ENCODE assay signal across 8 mouse cellular contexts in genomic region chr14:27044967-27045361, GRCm38 (mm10). TPM values are rescaled to one million over a fixed set of nuclear protein-coding genes. Genes with fewer than 3 reads are reported as not detected.
DNase-seq lines count a peak whose midpoint lies in the region; ATAC-seq and TF ChIP-seq lines count a peak whose summit lies in the region.

No protein-coding gene starts in this region.

- H3K4me1 ChIP-seq in intestine, embryonic 15.5 days (replicated peaks), result peaks cover 21% of the 10 kb centered on the region
- H3K4me1 ChIP-seq in cerebellum, adult 2 months (ENCODE audit: control insufficient read depth, insufficient read depth, low read length), result no peaks in the 10 kb centered on the region

- TF ChIP-seq CTCF in cerebellum, adult 2 months (IDR thresholded peaks at IDR 0.05; ENCODE audit: borderline replicate concordance, insufficient read depth, low read depth, low read length), result no peak

- peak; percentile 25 for DNase-seq in retina, embryonic 14.5 days (ENCODE audit: low spot score)
- no peak for DNase-seq in retina, postnatal 1 day
- peak; percentile 84 for DNase-seq in lung, postnatal 36 days
- peak; percentile 19 for DNase-seq in thymus, postnatal 25 days
- DNase-seq in cerebellum, adult 2 months, result no peak
- DNase-seq in c-Kit-positive CD71-positive TER-119-positive erythroid progenitor cells, embryonic 14.5 days (ENCODE audit: low spot score), result no peak

- TF ChIP-seq POLR2A in cerebellum, adult 2 months (IDR thresholded peaks at IDR 0.05; ENCODE audit: borderline replicate concordance, insufficient read depth, low read length), result no peak

- H3K27me3 ChIP-seq in intestine, embryonic 15.5 days (replicated peaks), result no peaks in the 10 kb centered on the region
- H3K27me3 ChIP-seq in cerebellum, adult 2 months (ENCODE audit: control insufficient read depth, insufficient read depth, low read length), result no peaks in the 10 kb centered on the region; the same call in 1 of the 2 replicates

- 18% methylated on average over 2 of the region's 2 CpGs for WGBS in intestine, embryonic 15.5 days
- WGBS in cerebellum, adult 2 months, result 45% methylated on average over 2 of the region's 2 CpGs

- H3K9ac ChIP-seq in intestine, embryonic 15.5 days, result no peak overlapping the region

- no peak overlapping the region for H3K4me3 ChIP-seq in intestine, embryonic 15.5 days (replicated peaks)
- no peak overlapping the region for H3K4me3 ChIP-seq in cerebellum, adult 2 months (replicated peaks; ENCODE audit: insufficient read depth, low read depth, low read length)

- no peaks in the 10 kb centered on the region for H3K36me3 ChIP-seq in intestine, embryonic 15.5 days

- peak overlapping the region; percentile 75 for H3K27ac ChIP-seq in intestine, embryonic 15.5 days
- no peak overlapping the region for H3K27ac ChIP-seq in cerebellum, adult 2 months (ENCODE audit: insufficient read depth, low read length)

- no peaks in the 10 kb centered on the region for H3K9me3 ChIP-seq in intestine, embryonic 15.5 days

- H3K4me2 ChIP-seq in intestine, embryonic 15.5 days (replicated peaks), result peak overlapping the region; percentile 34

- peak; percentile 84 for ATAC-seq in granulocyte monocyte progenitor cell, adult 5-6 weeks (replicated peaks; ENCODE audit: poor library complexity, severe bottlenecking)
- ATAC-seq in intestine, embryonic 15.5 days, result 0 out of 2 replicates have a peak, but pooled peaks have one; percentile 35

RNA-seq across cellular contexts. Expression of gene Il17rd, which starts 6.2 kb away (rescaled TPM):
- total RNA-seq in granulocyte monocyte progenitor cell, adult 5-6 weeks (2014; fragmentation: Nextera tagmentation), result not detected in 2 replicates
- not detected in 2 replicates for total RNA-seq in granulocyte monocyte progenitor cell, adult 5-6 weeks (2017)
- 1.9 and 2.4 TPM in 2 replicates for polyA plus RNA-seq in intestine, embryonic 15.5 days (2015; fragmentation: Nextera tagmentation; extraction: Ambion mirVana)
- 1.2 and 1.3 TPM in 2 replicates for polyA plus RNA-seq in cerebellum, adult 2 months (2012; rRNA removed)

RNA-seq across cellular contexts. Expression of gene Hesx1, which starts 50.7 kb away (rescaled TPM):
- total RNA-seq in granulocyte monocyte progenitor cell, adult 5-6 weeks (2014; fragmentation: Nextera tagmentation), result 2.3 TPM in 1 of 2 replicates, not detected in the other
- total RNA-seq in granulocyte monocyte progenitor cell, adult 5-6 weeks (2017), result 1.9 and 2.4 TPM in 2 replicates
- 0.34 and 0.35 TPM in 2 replicates for polyA plus RNA-seq in intestine, embryonic 15.5 days (2015; fragmentation: Nextera tagmentation; extraction: Ambion mirVana)
- not detected in 2 replicates for polyA plus RNA-seq in cerebellum, adult 2 months (2012; rRNA removed)

Comparison
In these comparisons a context has a peak if more than half of its experiments do, and no peak if none do; other contexts are left out.
1. DNase-seq: peak in retina, embryonic 14.5 days (single experiment), lung, postnatal 36 days (single experiment) and thymus, postnatal 25 days (single experiment); none in retina, postnatal 1 day (single experiment), cerebellum, adult 2 months (0 of 2) and c-Kit-positive CD71-positive TER-119-positive erythroid progenitor cells, embryonic 14.5 days (single experiment).